ENCODE assay signal across 20 mouse cellular contexts in the genomic region with DNA sequence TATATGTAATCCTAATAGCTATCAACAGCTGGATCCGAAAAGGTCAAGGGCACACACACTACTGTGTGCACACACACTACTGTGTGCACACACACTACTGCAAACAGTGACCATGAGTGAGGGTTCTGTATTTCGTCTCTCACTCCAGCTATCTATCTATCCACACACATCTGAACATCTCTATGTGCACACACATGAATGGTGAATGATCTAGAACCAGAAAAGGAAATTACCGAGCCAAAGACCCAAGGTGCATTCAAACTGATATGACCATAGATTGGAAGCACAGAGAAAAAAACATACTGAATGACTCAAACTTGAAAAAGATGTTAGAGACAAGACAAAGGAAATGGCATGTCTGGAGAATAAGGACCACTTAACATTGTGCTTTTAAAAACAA.
"Had no signal": no experiment of that assay in that cellular context is flagged by ENCODE, and none has a peak within 500 bp of the region (broad histone marks: within the 10 kb centered on the region; RNA-seq: fewer than 3 reads in every experiment).

No protein-coding gene starts in this region.

- H3K4me2 ChIP-seq: liver, embryonic 15.5 days; midbrain, embryonic 13.5 days; neural tube, embryonic 13.5 days; stomach, embryonic 15.5 days had no signal

- ATAC-seq: intestine, embryonic 16.5 days; midbrain, embryonic 13.5 days; midbrain, embryonic 16.5 days had no signal

- H3K4me3 ChIP-seq: layer of hippocampus, adult 2 months; liver, embryonic 15.5 days; midbrain, embryonic 10.5 days; midbrain, embryonic 13.5 days; myocyte; neural tube, embryonic 13.5 days; stomach, embryonic 15.5 days had no signal

- H3K9ac ChIP-seq: liver, embryonic 15.5 days; midbrain, embryonic 13.5 days; neural tube, embryonic 13.5 days; stomach, embryonic 15.5 days had no signal

- H3K9me3 ChIP-seq: liver, embryonic 15.5 days; midbrain, embryonic 10.5 days; stomach, embryonic 15.5 days had no signal

- H3K36me3 ChIP-seq: liver, embryonic 15.5 days; midbrain, embryonic 10.5 days; midbrain, embryonic 13.5 days; neural tube, embryonic 13.5 days; stomach, embryonic 15.5 days had no signal

- H3K27me3 ChIP-seq: midbrain, embryonic 13.5 days; neural tube, embryonic 13.5 days; stomach, embryonic 15.5 days had no signal

- DNase-seq: kidney, adult 2 months; kidney, postnatal 25 days; layer of hippocampus, adult 9-11 months; lung, adult 2 months; lung, postnatal 14 days; lung, postnatal 4 days; retina, postnatal 1 day; right cerebral cortex, postnatal 25 days; spleen, adult 18-20 months; thymus, postnatal 25 days had no signal

- H3K27ac ChIP-seq: kidney, postnatal 0 days; layer of hippocampus, adult 2 months; liver, embryonic 15.5 days; midbrain, embryonic 10.5 days; midbrain, embryonic 13.5 days; neural tube, embryonic 13.5 days; stomach, embryonic 15.5 days had no signal
